Mouse (Mus musculus): ENCODE measurements around the gene Slc6a9. TPM values are rescaled to one million over a fixed set of nuclear protein-coding genes. Genes with fewer than 3 reads are reported as not detected.

The Slc6a9 gene
- total and polyA plus RNA-seq, 3 experiments: 9.0 to 39.7 (median 14.5) TPM

DNA sequence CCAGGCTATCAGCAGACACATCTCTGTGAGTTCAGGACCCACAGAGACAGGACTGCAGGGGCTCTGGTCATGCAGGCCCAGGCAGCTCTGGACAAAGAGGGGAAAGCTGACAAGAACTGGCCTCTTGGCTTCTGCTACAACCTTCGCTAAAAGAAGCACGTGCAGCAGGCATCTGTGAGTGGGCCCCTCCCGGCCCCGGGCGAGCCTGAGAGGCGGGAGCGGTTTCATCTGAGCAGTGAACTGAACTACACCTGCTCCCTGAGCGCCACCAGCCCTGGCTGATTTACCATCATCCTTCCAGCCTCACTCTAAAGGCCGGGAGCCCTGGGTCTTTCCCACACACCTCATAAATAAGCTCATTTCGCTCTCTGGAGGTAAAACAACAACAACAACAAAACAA is 44.0 kb downstream of the Slc6a9 start:
- no peak for DNase-seq

GRCm38 (mm10) chr4:117878703-117879102 is 44.4 kb downstream of the Slc6a9 start:
- DNase-seq: no peak

- DNase-seq: peak; percentile 79
Measured at GRCm38 (mm10) chr4:117882701-117883691, 48.7 kb downstream of the Slc6a9 start, which contains the start of gene B4galt2. Gene B4galt2, minus strand, starts transcription at chr4:117883487.

- DNase-seq: no peak
Measured at GRCm38 (mm10) chr4:117884146-117884545, 49.8 kb downstream of the Slc6a9 start.

DNA sequence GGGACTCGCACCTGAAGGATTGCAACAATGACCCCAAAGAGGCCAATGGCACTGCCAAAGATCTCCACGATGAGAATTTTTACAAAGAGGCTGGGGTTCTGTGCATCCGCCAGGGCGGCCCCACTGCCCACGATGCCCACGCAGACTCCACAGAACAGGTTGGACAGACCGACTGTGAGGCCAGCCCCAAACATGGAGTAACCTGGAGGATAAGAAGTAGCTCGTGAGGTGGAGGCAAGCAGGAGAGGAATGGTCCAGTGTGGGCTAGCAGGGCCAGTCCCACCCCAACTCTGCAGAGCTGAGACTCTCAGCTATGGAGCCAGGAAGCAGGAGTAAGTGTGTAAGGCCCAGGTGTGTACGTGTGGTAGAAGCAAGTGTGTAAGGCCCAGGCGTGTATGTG is 50.8 kb downstream of the Slc6a9 start:
- no peak for DNase-seq

DNA sequence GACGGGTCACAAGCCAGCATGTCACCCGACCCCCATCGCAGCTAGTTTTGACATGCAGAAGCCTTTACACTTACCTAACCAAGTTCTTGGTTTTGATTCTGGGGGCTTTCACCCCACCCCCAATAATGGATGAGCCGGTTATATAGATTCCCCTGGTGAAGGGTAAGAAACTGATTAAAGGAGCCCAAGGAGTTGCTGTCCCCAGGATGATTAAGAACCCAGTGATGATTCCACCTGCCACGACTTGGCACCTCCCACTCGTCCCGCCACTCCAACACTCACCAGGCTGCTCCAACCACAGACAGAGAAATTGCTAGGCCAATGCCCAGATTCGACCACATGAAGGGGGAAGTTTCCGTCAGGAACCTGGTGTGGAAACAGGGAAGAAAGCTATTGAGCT is 51.7 kb downstream of the Slc6a9 start:
- no peak for DNase-seq

DNA sequence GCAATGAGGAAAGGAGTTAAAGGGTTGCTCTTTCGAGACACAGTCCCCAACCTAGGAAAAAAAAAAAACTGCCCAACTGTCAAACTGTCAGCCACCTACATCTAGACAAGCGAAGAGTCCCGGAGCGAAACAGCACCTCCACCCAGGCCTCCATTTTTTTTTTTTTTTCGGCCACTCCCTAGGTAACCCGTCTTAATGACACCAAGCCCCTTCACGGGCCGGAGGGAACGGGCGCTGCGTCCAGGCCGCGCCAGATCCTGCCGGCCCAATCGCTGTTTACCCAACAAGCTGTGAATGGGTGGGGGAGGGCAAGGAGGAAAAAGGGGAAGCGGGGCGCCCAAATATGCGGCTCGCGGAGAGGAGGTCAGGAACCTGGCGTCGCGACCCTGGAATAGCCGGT is 52.3 kb downstream of the Slc6a9 start:
- no peak for DNase-seq

- peak; percentile 96 for DNase-seq
Measured at GRCm38 (mm10) chr4:117887133-117887532, 52.8 kb downstream of the Slc6a9 start, which contains the start of gene Atp6v0b. Gene Atp6v0b, minus strand, starts transcription at chr4:117887333.

DNA sequence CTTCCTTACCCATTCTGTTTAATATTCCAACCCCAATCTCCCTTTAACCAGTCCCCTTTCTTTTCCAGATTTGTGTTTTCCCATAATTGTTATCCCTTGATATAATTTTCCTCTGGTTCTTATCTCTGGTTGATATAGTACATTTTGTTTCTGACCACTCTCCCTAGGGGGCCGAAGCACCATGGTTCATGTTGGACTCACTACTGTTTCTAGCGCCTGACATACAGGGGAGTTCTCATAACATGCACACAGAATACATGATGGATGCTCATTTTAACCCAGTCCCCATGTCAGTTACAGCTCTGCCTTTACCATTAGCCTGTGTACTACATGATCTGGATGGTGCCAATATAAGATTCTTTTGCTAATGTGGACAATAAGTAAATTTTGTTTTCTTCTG is 53.6 kb downstream of the Slc6a9 start:
- DNase-seq: no peak

DNA sequence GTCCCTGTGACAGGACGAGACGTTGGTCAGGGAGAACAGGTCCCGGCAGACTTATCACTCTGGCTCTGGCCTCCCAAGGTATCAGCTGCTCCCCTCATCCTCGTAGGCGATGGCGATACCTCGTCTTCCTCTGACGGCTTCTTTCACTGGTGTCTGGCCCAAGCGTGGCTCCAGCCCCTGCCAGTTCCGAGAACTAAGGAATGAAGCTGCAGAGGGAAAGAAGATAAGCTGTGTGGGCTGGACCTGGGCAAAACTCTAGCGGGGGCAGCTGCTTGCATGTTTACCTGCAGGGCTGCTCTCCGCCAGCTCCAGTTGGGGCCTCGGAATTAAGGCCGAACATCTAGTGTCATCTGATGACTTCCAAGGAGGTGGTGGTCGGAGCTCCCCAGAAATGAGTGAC is 55.2 kb downstream of the Slc6a9 start:
- no peak for DNase-seq

DNA sequence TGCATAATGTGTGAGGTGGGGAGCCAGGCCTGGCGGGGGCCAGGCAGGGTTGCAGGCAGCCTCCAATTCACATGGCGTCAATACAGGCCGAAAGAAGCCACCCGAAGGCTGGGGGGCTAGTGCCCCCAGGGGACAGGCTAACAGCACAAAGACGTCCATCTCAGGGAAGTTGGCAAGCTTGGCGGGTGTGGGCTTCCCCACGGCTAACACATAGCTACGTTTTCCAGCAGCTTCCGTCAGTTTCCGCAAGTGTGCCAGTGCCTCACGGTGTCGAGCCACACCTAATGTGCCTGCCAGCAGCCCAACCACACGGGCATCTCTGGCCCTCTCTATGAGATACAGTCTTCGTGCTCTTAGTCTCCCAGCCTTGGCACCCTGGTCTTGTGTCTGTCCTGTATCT is 55.7 kb downstream of the Slc6a9 start:
- DNase-seq: no peak

GRCm38 (mm10) chr4:117890750-117891149 is 56.4 kb downstream of the Slc6a9 start:
- no peak for DNase-seq

GRCm38 (mm10) chr4:117891738-117892161 is 57.4 kb downstream of the Slc6a9 start, which contains the start of gene Dph2:
Gene Dph2, minus strand, starts transcription at chr4:117892032.
- DNase-seq: peak; percentile 90

- DNase-seq: peak; percentile 61
Measured at GRCm38 (mm10) chr4:117893376-117893775, 59.1 kb downstream of the Slc6a9 start.

- no peak for DNase-seq
Measured at GRCm38 (mm10) chr4:117894601-117895000, 60.3 kb downstream of the Slc6a9 start.

GRCm38 (mm10) chr4:117895339-117895738 is 61.0 kb downstream of the Slc6a9 start:
- DNase-seq: no peak

DNA sequence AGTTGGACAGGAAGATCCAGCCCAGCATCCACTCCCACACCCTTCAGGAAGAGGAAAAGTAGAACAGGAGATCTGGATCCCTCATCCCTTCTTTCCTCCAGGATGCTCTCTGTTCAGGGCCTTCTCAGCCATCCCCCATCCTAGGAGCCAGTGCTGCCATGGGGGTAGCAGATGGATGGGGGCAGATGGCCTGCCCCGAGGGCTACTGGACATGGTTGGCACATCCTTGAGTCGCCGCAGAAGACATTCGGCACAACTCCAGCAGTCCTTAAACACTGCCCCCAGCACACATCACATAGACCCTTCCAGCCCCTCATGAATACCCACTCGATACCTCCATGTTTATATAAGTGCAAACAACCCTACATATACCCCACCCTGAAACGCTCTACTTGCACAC is 61.7 kb downstream of the Slc6a9 start:
- DNase-seq: no peak

DNA sequence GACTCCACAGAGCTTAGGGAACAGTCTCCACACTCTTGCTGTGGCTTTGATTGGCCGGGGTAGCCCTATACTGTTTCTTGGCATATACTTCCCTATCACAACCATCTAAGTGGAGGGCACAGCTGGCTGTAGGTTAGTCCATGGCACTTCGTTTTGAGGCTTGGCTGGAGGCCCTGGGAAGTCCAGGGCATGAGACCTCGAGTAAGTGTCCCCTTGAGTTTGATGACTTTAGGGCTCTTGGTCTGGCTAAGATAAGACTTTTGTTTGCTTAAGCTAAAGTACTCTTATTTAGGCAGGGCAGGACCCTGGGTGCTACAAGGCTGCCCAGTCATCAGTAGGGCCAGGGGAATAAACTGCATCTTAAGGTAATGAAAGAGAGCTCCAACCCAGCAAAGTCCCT is 63.8 kb downstream of the Slc6a9 start:
- DNase-seq: no peak

DNA sequence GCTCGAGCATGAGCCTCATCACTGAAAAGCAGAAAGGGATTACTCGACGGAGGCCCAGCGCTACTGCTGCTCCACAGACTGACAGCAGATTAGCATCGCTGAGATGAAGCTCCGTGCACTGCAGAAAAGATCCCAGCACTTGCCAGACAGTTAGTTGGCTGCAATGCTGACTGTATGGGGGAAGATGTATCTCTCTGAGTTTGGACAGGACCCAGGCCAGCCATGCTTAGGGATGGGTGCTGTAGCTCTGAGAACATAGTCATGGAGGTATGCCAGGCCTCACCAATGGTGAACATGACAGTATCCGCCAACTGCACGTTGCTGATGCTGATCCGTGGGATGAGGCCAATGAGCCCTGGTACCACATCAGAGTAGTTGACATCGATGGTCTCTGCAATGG is 69.8 kb downstream of the Slc6a9 start:
- DNase-seq: no peak

DNA sequence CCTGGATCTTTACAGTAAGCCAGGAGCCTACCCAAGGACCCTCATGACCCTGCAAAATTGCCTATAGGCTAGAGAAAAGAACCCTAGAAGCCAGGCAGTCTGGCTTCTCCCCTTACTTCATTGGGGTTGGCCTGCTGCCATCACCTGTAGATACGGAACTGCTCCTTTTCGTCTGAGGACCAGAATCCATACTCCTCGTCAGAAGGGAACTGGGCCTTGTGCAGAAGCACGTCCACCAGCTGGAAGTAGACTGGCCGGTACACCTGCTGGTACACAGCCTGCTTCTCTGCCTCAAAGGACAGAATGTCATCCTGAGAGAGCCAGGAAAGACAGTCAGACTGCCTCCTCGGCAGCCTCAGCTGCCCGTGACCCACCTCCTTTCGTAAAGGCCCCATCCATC is 70.5 kb downstream of the Slc6a9 start:
- DNase-seq: no peak

GRCm38 (mm10) chr4:117906196-117906595 is 71.9 kb downstream of the Slc6a9 start:
- no peak for DNase-seq

GRCm38 (mm10) chr4:117908834-117909453 is 74.6 kb downstream of the Slc6a9 start:
- no peak for DNase-seq

- no peak for DNase-seq
Measured at GRCm38 (mm10) chr4:117912131-117912561, 77.8 kb downstream of the Slc6a9 start.
